Mouse (Mus musculus) testis, adult 2 months (tissue): ENCODE measurements around the gene Mylk. TPM values are rescaled to one million over a fixed set of nuclear protein-coding genes. Genes with fewer than 3 reads are reported as not detected.
A peak's percentile ranks its signal among the peaks of the same experiment; 100 is the strongest.

Experiments
- H3K27ac ChIP-seq: fragments of 200-500 bp; 2 replicates; pipeline ENCODE4 v1.5.1; 2012; ENCODE audit warnings: low read depth, low read length; ENCODE audit not compliant: control insufficient read depth, insufficient read depth
- H3K27me3 ChIP-seq: fragments of 200-500 bp; 2 replicates; pipeline ENCODE4 v1.6.1; 2012; ENCODE audit warnings: mild to moderate bottlenecking, low read length, moderate library complexity; ENCODE audit not compliant: control insufficient read depth, insufficient read depth
- H3K36me3 ChIP-seq: fragments of 200-500 bp; 2 replicates; pipeline ENCODE4 v1.6.1; 2012; ENCODE audit warnings: mild to moderate bottlenecking, low read length; ENCODE audit not compliant: control insufficient read depth, insufficient read depth
- H3K4me1 ChIP-seq: fragments of 200-500 bp; 2 replicates; pipeline ENCODE4 v1.6.1; 2012; ENCODE audit warnings: low read length; ENCODE audit not compliant: control insufficient read depth, insufficient read depth
- H3K4me3 ChIP-seq: fragments of 200-500 bp; 2 replicates; pipeline ENCODE4 v1.5.1; 2012; ENCODE audit warnings: low read depth, mild to moderate bottlenecking, low read length, moderate library complexity, mixed read lengths; ENCODE audit not compliant: control insufficient read depth
- CTCF ChIP-seq: fragments of 200-500 bp; IDR thresholded peaks from 2 replicates; pipeline ENCODE4 v1.5.1; 2012; ENCODE audit warnings: low read depth, mild to moderate bottlenecking, inconsistent platforms, low read length, moderate library complexity; ENCODE audit not compliant: control insufficient read depth, insufficient read depth, insufficient replicate concordance
- POLR2A ChIP-seq: fragments of 200-500 bp; IDR thresholded peaks from 2 replicates; pipeline ENCODE4 v1.6.1; 2012; ENCODE audit warnings: low read depth, mild to moderate bottlenecking, inconsistent platforms, low read length, moderate library complexity; ENCODE audit not compliant: control insufficient read depth
- polyA plus RNA-seq: library from polyadenylated mRNA; depleted of rRNA; stranded (reverse); fragments of >200 nt; gene quantifications from 2 replicates; pipeline ENCODE4 v1.2.3, GENCODE M21; 2012

Mylk gene
- polyA plus RNA-seq, 1 experiment: 25.3 TPM

DNA sequence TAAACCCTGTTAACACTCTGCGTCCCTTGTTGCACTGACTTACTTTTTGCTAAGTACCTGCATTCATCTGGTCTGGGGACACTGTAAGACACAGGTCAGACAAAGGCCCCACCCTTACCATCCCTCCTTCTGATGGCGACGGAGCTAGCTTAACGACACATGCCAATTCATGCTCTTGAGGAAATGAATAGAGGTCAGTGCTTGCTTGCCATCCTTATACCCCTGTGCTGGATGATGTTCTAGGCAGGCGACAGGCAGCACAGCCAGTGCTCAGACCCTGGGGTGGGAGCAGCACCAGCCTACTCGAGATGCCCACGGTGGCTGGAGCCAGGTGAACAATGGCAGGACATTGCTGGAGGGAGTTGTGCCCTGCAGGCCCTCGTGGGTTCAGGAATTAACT is 157.8 kb downstream of the Mylk start:
- Histone ChIP-seq H3K27ac (no peak overlapping the region), H3K36me3 (no peaks in the 10 kb centered on the region), H3K27me3 (no peaks in the 10 kb centered on the region), H3K4me3 (no peak overlapping the region), H3K4me1 (no peaks in the 10 kb centered on the region)
- no peak for TF ChIP-seq POLR2A
- TF ChIP-seq CTCF: no peak

DNA sequence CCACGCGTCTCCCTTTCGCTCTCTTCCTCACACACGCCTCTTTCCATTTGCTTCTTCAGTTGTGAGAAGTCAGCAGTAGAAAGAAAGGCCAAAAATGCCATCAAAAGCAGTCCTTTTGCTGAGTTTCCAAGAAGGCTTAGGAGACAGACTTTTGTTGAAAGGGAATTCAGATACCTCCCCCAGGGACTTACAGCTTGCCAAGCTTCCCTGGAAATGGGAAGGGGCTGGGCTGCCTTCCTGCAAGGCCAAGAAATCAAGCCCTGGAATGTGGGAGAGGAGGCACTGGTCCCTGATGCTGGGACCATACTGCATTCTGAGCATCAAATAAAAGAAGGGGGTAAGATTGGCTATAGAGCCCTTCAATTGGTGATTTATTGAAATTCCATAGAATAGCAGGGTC is 159.9 kb downstream of the Mylk start:
- Histone ChIP-seq H3K4me3 (no peak overlapping the region), H3K27me3 (no peaks in the 10 kb centered on the region), H3K36me3 (no peaks in the 10 kb centered on the region), H3K4me1 (no peaks in the 10 kb centered on the region), H3K27ac (no peak overlapping the region)
- TF ChIP-seq CTCF (no peak), POLR2A (no peak)

DNA sequence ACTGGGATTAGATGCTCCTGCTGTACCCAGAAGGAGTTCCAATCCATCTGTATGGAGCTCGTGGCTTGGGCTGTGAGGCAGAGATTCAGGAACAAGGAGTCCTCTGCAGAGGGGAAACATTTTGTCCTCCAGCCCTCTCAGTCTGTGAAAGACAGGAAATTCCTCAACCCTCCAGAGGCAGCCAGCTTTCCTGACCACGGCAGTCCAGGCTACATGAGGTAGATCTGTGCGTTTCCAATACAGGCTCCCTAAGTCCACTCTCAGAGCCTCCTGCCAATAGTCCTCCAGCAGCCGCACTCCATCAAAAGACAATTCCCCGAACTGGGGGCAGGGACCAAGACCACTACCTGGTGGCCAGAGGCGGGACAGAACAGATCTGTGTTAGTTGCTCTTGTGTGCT is 164.4 kb downstream of the Mylk start:
- H3K27me3 ChIP-seq: no peaks in the 10 kb centered on the region
- H3K27ac ChIP-seq: 0 out of 2 replicates have a peak overlapping the region, but pooled peaks have one; percentile 18
- TF ChIP-seq CTCF: no peak
- TF ChIP-seq POLR2A: no peak
- no peaks in the 10 kb centered on the region for H3K4me1 ChIP-seq
- no peaks in the 10 kb centered on the region for H3K36me3 ChIP-seq
- H3K4me3 ChIP-seq: no peak overlapping the region

DNA sequence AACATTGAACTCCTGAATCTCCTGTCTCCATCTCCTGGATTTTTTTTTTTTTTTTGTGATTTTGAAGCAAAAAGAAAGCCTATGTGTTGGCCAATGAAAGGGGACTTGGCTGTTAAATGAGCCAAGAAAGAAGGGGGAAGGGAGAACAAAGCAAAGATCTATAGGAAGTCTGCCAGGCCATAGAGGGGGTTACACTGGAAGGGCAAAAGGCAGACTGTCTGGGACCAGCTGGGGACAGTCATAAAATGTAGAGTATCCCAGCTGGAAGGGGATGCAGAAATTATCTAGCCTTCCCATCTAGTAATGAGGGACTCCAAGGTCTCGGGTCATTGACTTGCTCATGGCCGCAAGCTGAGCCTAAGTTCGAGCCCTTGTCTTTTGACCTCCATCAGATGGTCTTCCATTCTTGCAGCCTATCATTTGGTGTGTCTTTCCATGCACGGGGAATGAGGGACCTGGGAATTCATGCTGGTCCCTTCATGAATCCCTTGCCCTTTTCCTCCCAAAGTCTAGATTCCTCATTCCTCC is 172.4 kb downstream of the Mylk start:
- Histone ChIP-seq H3K27ac (no peak overlapping the region), H3K27me3 (no peaks in the 10 kb centered on the region), H3K4me3 (no peak overlapping the region), H3K4me1 (no peaks in the 10 kb centered on the region), H3K36me3 (no peaks in the 10 kb centered on the region)
- TF ChIP-seq POLR2A: no peak
- no peak for TF ChIP-seq CTCF

DNA sequence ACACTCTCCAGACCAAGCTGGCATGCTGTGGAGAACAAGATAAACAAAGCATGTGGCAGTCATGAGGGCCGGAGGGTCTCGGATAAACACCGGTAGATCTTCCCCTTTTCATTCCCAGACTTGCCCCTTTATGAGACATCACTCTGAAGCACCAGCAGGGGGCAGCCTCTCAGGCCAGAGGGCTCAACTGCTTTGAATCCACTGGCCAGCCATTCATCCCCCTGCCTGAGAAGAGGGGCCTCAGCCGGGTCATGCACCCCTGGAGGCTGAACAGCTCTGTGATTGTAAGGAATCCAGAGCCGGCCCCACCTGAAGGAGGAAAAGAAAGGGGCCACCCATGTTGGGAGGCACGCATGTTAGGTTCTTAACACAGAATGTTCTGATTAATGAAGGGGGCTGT is 175.2 kb downstream of the Mylk start:
- H3K27me3 ChIP-seq: no peaks in the 10 kb centered on the region
- no peak overlapping the region for H3K27ac ChIP-seq
- H3K4me3 ChIP-seq: no peak overlapping the region
- H3K4me1 ChIP-seq: no peaks in the 10 kb centered on the region
- no peaks in the 10 kb centered on the region for H3K36me3 ChIP-seq
- peak; percentile 63; the same call in 1 of the 2 replicates for TF ChIP-seq CTCF
- no peak for TF ChIP-seq POLR2A

DNA sequence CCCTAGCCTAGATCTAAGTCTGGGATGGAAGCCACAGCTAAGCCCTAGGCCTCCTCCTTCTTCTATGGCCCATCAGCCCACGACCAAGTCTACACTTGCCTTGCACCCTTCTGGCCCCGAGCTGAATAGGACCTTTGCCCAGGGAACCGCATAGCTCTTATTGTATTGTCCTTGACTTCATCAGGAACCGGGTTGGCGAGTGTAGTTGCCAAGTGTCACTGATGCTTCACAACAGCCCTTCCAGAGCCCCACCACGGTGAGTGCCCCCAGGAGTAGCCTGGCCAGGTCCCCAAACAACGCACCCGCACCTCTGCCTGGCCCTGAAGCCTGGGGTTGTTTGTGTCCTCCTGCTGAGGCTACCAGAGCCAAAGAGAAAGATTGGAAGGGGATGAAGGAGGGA is 175.9 kb downstream of the Mylk start:
- H3K27ac ChIP-seq: peak overlapping the region; percentile 71
- no peaks in the 10 kb centered on the region for H3K27me3 ChIP-seq
- no peak overlapping the region for H3K4me3 ChIP-seq
- H3K36me3 ChIP-seq: no peaks in the 10 kb centered on the region
- H3K4me1 ChIP-seq: no peaks in the 10 kb centered on the region
- TF ChIP-seq CTCF: no peak
- no peak for TF ChIP-seq POLR2A

DNA sequence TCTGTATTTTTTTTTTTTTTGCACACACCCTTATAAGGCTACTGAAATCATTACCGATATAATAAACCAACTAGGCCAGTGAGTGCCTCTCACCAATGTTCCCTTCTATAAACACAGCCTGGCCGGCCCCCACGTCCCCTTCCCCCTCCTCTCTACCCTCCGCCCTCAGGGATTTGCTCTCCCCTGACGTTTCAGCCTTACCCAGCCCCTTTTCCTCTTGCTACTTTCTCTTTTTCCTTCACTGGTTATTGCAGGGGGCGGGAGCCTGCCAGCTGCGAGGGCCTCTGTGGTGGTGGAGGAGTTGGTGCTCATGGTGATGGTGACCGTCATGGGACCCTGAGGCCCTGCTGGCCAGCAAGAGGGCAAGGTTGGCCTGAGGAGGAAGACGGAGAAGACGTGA is 176.3 kb downstream of the Mylk start:
- H3K4me1 ChIP-seq: no peaks in the 10 kb centered on the region
- H3K27ac ChIP-seq: peak overlapping the region; percentile 23; the same call in 1 of the 2 replicates
- TF ChIP-seq POLR2A (peak; percentile 54), CTCF (no peak)
- no peaks in the 10 kb centered on the region for H3K27me3 ChIP-seq
- H3K4me3 ChIP-seq: peak overlapping the region; percentile 41
- H3K36me3 ChIP-seq: no peaks in the 10 kb centered on the region
